Mouse (Mus musculus) liver, adult 2 months (tissue): ENCODE measurements around the gene Srsf1.

Experiments used
- CTCF ChIP-seq: fragments of 200-500 bp; IDR thresholded peaks from 2 replicates; pipeline ENCODE4 v1.5.1; 2011; ENCODE audit warnings: low read depth, low read length, control low read depth
- POLR2A ChIP-seq: fragments of 200-500 bp; IDR thresholded peaks from 2 replicates; pipeline ENCODE4 v1.6.1; 2011; ENCODE audit warnings: low read length, control low read depth; ENCODE audit not compliant: insufficient read depth; ENCODE audit errors: extremely low read depth

DNA sequence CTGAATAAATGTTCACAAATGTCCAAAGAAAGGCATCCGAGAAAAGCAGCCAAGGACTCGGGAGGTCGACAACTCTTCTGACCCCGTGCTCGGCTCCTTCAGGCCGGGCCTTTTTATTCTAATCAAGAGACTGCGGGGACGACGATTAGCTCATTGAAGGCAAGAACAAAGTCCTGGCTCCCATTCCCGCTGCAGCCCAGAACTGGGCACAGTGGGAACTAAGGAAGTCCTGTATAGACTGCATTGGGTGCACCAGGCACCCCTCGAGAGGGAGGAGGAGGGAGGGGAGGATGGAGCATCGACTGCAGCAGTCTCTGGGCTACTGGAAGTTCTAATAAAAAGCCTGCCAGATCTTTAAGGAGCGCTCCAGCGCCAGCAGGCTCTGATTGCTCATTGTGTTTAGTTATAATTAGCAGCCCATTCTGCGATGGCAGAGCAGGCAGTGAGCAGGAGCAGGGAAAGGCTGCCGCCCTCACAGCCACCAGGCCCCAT lies 18.9 kb upstream of the Srsf1 start:
- TF ChIP-seq POLR2A: no peak
- TF ChIP-seq CTCF: no peak
